Mouse (Mus musculus) lung, adult 2 months (tissue): ENCODE data around the gene Pex5. TPM values are rescaled to one million over a fixed set of nuclear protein-coding genes. Genes with fewer than 3 reads are reported as not detected.

Experiments used
- DNase-seq: peaks from one replicate; pipeline ENCODE4 v3.0.0; 2022
- H3K4me1 ChIP-seq: fragments of 200-500 bp; 2 replicates; pipeline ENCODE4 v1.6.1; 2011; ENCODE audit warnings: low read length; ENCODE audit not compliant: control insufficient read depth, insufficient read depth
- H3K4me3 ChIP-seq: fragments of 200-500 bp; replicated peaks from 2 replicates; pipeline ENCODE3; 2011; ENCODE audit warnings: low read depth, mild to moderate bottlenecking, control low read depth, low read length; ENCODE audit errors: extremely low read depth
- CTCF ChIP-seq: fragments of 200-500 bp; IDR thresholded peaks from 2 replicates; pipeline ENCODE4 v1.5.1; 2011; ENCODE audit warnings: mild to moderate bottlenecking, low read length, control low read depth; ENCODE audit not compliant: insufficient read depth
- POLR2A ChIP-seq: fragments of 200-500 bp; IDR thresholded peaks from 2 replicates; pipeline ENCODE4 v1.6.1; 2011; ENCODE audit warnings: low read depth, mild to moderate bottlenecking, control low read depth, low read length, borderline replicate concordance; ENCODE audit errors: extremely low read depth
- WGBS: fragments of 180-500 bp; shearing (Covaris S2); methylation state at CpG from one replicate; pipeline ENCODE4 v1.1.7; 2018; 5-methylcytosine and 5-hydroxymethylcytosine counted together
- polyA plus RNA-seq: library from polyadenylated mRNA; depleted of rRNA; stranded (reverse); fragments of >200 nt; gene quantifications from 2 replicates; pipeline ENCODE4 v1.2.3, GENCODE M21; 2012

Pex5 gene
- polyA plus RNA-seq, 1 experiment = 31.2 TPM

DNA sequence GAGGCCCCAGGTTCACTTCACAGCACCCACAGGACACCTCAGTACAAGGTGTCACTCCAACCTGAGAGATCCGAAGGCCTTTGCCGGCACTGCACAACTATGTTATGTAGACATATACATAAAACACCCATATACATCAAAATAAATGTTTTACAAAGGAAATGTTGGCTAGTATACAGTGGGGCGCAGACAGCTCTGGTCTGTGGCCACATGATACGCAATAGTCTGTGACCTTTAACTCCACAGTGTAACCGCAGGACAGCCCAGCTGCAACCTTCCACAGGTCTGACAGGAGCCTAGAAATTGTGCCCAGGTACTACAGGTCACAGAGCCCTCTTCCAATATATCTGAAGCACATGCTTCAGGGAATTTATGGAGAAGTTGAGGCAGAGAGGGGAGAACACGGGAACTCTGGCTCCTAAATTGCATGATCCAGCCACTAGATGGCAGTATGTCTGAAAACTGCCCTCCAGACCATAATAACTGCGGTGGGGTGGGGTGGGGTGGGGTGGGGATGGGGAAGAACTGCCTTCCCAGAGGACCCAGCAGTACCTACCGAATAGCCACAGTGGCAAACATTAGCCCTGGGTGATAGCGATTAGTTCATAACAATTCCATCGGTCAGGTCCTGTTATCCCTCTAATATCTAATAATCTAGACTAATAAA, 33.5 kb upstream of the Pex5 start:
- DNase-seq = no peak
- no peaks in the 10 kb centered on the region for H3K4me1 ChIP-seq

DNA sequence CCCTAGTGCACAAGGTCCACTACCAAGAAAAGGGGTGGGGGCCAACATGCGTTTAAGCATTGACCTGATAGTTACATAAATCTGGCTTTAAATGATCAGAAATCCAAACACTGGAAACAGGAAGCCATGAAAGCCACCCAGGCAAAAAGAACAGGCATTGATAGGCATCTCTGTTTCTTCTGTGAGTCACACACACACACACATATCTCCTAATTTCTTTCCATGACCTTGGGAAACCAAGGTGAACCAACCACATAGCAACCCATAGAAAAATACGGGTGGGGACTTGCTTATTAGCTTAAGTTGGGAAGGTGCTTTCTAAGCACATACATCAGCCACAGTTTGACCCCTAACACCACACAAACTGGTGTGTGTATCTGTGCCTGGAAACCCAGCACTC, 32.5 kb upstream of the Pex5 start:
- Histone ChIP-seq H3K4me3 (no peak overlapping the region), H3K4me1 (no peaks in the 10 kb centered on the region)
- 73% methylated on average over 2 of the region's 2 CpGs for WGBS
- TF ChIP-seq POLR2A = no peak
- TF ChIP-seq CTCF = no peak
- DNase-seq = no peak

More for the DNA sequence above, 33.5 kb upstream of the Pex5 start:
- 70% methylated on average over 10 of the region's 10 CpGs for WGBS
- TF ChIP-seq POLR2A (no peak), CTCF (no peak)
- no peak overlapping the region for H3K4me3 ChIP-seq

GRCm38 (mm10) chr6:124446459-124446858, 31.6 kb upstream of the Pex5 start:
- no peak overlapping the region for H3K4me3 ChIP-seq
- TF ChIP-seq POLR2A (no peak), CTCF (no peak)
- no peaks in the 10 kb centered on the region for H3K4me1 ChIP-seq
- DNase-seq = no peak
- 95% methylated on average over 9 of the region's 9 CpGs for WGBS

DNA sequence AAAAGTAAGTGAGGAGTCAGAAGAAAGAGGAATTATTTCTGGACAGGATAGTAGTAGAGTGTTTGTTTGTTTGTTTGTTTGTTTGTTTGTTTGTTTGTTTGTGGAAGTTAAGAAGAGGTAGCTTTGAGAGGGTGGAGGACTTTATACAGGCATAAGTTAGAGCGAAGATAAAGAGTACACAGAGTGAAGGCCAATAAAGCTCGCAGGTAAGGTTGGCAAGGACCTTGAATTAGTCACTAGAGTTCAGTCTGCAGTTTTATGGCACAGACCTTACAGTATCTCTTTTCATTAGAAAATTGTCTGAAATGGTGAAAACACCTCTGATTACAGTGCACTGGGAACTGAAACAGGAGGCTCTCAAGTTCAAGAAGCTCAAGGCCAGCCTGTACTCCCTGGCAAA, 31.2 kb upstream of the Pex5 start:
- WGBS = 94% methylated on average over 2 of the region's 2 CpGs
- no peak overlapping the region for H3K4me3 ChIP-seq
- no peaks in the 10 kb centered on the region for H3K4me1 ChIP-seq
- TF ChIP-seq POLR2A (no peak), CTCF (no peak)
- DNase-seq = no peak

DNA sequence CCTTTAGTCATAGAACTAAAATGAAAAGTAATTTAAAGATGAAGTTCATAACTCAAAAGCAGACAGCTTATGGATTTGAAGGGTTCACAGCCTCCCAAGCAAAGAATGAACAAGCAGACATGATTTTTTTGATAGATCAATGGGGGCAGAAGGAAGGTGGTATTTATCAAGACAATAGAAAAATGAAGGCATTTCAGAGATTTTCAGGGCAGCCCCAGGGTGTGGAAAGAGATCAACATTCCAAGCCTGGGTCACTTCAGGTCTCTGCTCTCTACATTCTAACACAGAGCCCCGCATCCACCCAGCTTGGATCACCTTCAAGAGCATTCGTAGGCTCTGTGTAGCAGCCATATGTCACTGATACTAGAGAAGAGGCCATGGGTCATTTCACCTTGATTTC, 28.5 kb upstream of the Pex5 start:
- 75% methylated on average over 2 of the region's 2 CpGs for WGBS
- Histone ChIP-seq H3K4me1 (no peaks in the 10 kb centered on the region), H3K4me3 (no peak overlapping the region)
- no peak for DNase-seq
- no peak for TF ChIP-seq POLR2A
- no peak for TF ChIP-seq CTCF

GRCm38 (mm10) chr6:124436245-124436644, 21.4 kb upstream of the Pex5 start:
- no peak for DNase-seq

DNA sequence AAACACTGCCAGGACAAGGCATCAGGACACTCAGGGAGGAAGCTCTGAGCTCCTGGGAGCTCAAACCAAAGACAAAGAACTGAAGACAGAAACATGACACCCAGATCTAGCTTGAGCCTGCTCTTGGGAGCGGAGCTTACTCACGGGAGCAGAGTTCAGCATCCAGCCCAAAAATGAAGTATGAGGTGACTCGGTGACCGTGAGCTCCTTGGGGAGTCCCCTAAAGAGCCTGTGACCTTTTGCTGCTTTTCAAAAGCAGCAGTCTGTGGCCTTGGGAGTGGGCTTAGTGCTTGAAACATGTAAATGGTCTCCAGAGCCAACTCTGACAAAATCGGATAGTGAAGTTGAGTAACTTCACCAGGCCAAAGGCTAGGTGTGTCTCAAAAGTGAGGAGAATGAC, 20.3 kb upstream of the Pex5 start:
- Histone ChIP-seq H3K4me3 (no peak overlapping the region), H3K4me1 (no peaks in the 10 kb centered on the region)
- TF ChIP-seq CTCF (no peak), POLR2A (no peak)
- no peak for DNase-seq
- WGBS = 64% methylated on average over 5 of the region's 5 CpGs

More at GRCm38 (mm10) chr6:124436245-124436644, 21.4 kb upstream of the Pex5 start:
- H3K4me3 ChIP-seq = no peak overlapping the region
- H3K4me1 ChIP-seq = no peaks in the 10 kb centered on the region
- TF ChIP-seq CTCF = no peak
- no peak for TF ChIP-seq POLR2A
- WGBS = 72% methylated on average over 7 of the region's 7 CpGs

DNA sequence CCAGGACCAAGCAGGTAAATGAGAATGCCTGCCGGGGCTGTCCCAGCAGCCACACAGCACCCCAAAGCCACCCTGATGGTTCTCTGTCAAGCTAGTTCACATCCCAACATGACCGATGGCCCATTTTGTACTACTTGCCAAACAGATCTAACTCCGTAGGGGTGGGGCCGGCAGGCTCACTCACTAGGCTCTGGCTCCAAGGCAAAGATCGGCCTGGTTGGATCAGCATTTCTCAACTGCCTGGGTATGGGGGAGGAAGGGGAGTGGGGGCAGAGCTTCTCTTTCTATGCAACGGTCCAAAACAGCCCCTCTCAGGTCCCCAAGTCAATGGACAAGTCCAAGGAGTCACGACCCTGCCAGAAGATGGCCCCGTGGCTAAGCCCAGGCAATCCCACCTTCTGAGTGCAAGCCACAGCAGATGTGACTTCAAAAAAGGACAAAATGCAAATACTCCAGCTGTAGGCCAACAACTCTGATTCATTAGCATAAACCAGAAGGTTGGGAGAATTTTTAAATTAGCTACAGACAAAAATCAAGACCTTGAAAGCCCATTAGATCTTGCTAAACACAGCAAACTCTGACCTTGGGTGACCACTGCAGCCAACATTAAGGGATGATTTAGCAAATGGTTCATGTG, 18.9 kb upstream of the Pex5 start:
- WGBS = 84% methylated on average over 8 of the region's 8 CpGs
- Histone ChIP-seq H3K4me3 (no peak overlapping the region), H3K4me1 (no peaks in the 10 kb centered on the region)
- no peak for DNase-seq
- TF ChIP-seq CTCF (no peak), POLR2A (no peak)

DNA sequence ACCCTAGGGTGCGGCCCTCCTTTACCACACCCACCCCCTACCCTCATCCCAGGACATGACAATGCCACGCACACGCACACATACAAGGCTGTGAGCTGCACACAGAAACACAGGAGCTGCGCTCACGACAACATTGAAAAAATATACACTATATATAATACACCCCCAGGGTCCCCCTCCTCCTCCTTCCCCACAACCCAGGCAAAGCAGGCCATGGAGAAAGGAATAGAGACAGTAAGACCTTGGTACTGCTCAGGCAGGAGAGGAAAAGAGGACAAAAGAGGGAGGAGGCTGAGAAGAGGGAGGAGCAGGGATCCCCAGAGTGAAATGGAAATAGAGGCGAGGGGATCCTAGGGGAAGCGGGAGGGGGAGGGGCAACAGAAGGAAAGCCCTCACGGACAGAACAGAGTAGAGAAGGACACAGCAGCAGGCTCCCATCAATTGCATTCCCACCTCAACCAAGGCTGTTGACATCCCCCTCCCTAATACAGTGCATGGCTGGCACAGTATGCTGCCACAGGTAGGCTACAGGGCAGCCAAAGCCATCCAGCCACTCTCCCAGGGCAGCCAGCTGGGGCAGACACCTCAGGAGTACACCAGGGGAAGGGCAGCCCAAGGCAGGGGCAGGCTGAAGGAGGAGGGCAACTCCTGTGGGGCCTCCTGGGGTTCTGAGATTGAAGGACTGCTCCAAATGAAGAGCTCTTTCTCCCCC, 16.1 kb upstream of the Pex5 start:
- 65% methylated on average over 8 of the region's 8 CpGs for WGBS
- Histone ChIP-seq H3K4me3 (no peak overlapping the region), H3K4me1 (no peaks in the 10 kb centered on the region)
- TF ChIP-seq POLR2A = no peak
- TF ChIP-seq CTCF = no peak
- no peak for DNase-seq
